Mouse (Mus musculus) midbrain, embryonic 10.5 days (tissue): ENCODE data around the gene Epha2. TPM values are rescaled to one million over a fixed set of nuclear protein-coding genes. Genes with fewer than 3 reads are reported as not detected.

Experiments
- DNase-seq: peaks from one replicate; pipeline ENCODE4 v3.0.0-alpha.2; 2017; ENCODE audit warnings: low spot score
- H3K27ac ChIP-seq: fragments of 300-500 bp; sonication (generic); replicated peaks from 2 replicates; pipeline ENCODE4 v1.5.1; 2016; ENCODE audit warnings: mild to moderate bottlenecking
- H3K27me3 ChIP-seq: fragments of 300-500 bp; sonication (generic); 2 replicates; pipeline ENCODE4 v1.6.1; 2016; ENCODE audit warnings: low read depth, mild to moderate bottlenecking; ENCODE audit not compliant: poor library complexity, severe bottlenecking
- H3K36me3 ChIP-seq: fragments of 300-500 bp; sonication (generic); 2 replicates; pipeline ENCODE4 v1.6.1; 2016; ENCODE audit warnings: mild to moderate bottlenecking, moderate library complexity
- H3K4me1 ChIP-seq: fragments of 300-500 bp; sonication (generic); 2 replicates; pipeline ENCODE4 v1.6.1; 2016
- H3K4me3 ChIP-seq: fragments of 300-500 bp; sonication (generic); 2 replicates; pipeline ENCODE4 v1.5.1; 2016; ENCODE audit warnings: mild to moderate bottlenecking, moderate library complexity
- H3K9me3 ChIP-seq: fragments of 300-500 bp; sonication (generic); replicated peaks from 2 replicates; pipeline ENCODE4 v1.6.1; 2016; ENCODE audit warnings: mild to moderate bottlenecking
- WGBS: fragments of 180-500 bp; shearing (Covaris S2); methylation state at CpG from one replicate; pipeline ENCODE4 v1.1.7; 2016; 5-methylcytosine and 5-hydroxymethylcytosine counted together
- polyA plus RNA-seq: library from polyadenylated mRNA; unstranded; fragments of >200 nt; fragmentation: Nextera tagmentation; extraction: Ambion mirVana; gene quantifications from 2 replicates; pipeline ENCODE4 v1.2.1, GENCODE M21; 2016

Gene Epha2
- polyA plus RNA-seq, 1 experiment from 2014 or later = 3.6 TPM

- Histone ChIP-seq H3K9me3 (0 out of 2 replicates have a peak, but pooled peaks cover 4% of the 10 kb centered on the region), H3K27me3 (peaks cover 32% of the 10 kb centered on the region), H3K36me3 (no peaks in the 10 kb centered on the region), H3K4me1 (peaks cover 32% of the 10 kb centered on the region), H3K27ac (0 out of 2 replicates have a peak overlapping the region, but pooled peaks have one; percentile 59), H3K4me3 (no peak overlapping the region)
- no peak for DNase-seq
- 66% methylated on average over 15 of the region's 15 CpGs for WGBS
These were observed 30.7 kb upstream of the Epha2 start for GRCm38 (mm10) chr4:141270201-141270940.

- DNase-seq = no peak
- H3K4me1 ChIP-seq = peaks cover 39% of the 10 kb centered on the region
- 81% methylated on average over 6 of the region's 7 CpGs for WGBS
- no peak overlapping the region for H3K4me3 ChIP-seq
- 0 out of 2 replicates have a peak, but pooled peaks cover 1% of the 10 kb centered on the region for H3K9me3 ChIP-seq
- peaks cover 35% of the 10 kb centered on the region for H3K27me3 ChIP-seq
- 0 out of 2 replicates have a peak overlapping the region, but pooled peaks have one; percentile 28 for H3K27ac ChIP-seq
- H3K36me3 ChIP-seq = no peaks in the 10 kb centered on the region
These were observed 29.8 kb upstream of the Epha2 start for GRCm38 (mm10) chr4:141271228-141271627.

GRCm38 (mm10) chr4:141271721-141272120 lies 29.3 kb upstream of the Epha2 start:
- Histone ChIP-seq H3K4me3 (no peak overlapping the region), H3K27ac (0 out of 2 replicates have a peak overlapping the region, but pooled peaks have one; percentile 28), H3K27me3 (peaks cover 35% of the 10 kb centered on the region), H3K36me3 (no peaks in the 10 kb centered on the region), H3K9me3 (no peaks in the 10 kb centered on the region), H3K4me1 (peaks cover 39% of the 10 kb centered on the region)
- DNase-seq = no peak
- 89% methylated on average over 6 of the region's 6 CpGs for WGBS

DNA sequence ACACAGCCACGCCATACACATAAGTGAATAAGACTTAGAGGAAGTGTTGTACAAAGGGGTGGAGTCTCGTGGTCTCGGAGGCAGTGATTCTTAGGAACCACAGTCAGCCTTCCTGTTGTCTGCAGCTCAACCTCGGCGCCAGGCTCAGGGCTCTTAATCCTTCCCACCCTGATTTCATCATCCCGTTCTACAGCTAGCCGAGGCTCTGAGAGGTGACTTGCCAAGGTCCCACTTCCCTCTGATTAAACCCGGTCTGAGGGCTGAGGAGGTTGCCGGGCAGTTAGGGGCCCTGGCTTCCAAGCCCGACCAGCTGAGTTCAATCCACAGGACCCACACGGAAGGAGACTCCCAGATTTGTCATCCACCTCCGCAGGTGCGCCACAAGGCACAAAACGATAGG lies 28.2 kb upstream of the Epha2 start:
- peaks cover 35% of the 10 kb centered on the region for H3K27me3 ChIP-seq
- no peak for DNase-seq
- no peaks in the 10 kb centered on the region for H3K9me3 ChIP-seq
- peaks cover 43% of the 10 kb centered on the region for H3K4me1 ChIP-seq
- H3K27ac ChIP-seq = peak overlapping the region; percentile 87; the same call in 1 of the 2 replicates
- peak overlapping the region; percentile 32 for H3K4me3 ChIP-seq
- WGBS = 17% methylated on average over 14 of the region's 14 CpGs
- no peaks in the 10 kb centered on the region for H3K36me3 ChIP-seq

DNA sequence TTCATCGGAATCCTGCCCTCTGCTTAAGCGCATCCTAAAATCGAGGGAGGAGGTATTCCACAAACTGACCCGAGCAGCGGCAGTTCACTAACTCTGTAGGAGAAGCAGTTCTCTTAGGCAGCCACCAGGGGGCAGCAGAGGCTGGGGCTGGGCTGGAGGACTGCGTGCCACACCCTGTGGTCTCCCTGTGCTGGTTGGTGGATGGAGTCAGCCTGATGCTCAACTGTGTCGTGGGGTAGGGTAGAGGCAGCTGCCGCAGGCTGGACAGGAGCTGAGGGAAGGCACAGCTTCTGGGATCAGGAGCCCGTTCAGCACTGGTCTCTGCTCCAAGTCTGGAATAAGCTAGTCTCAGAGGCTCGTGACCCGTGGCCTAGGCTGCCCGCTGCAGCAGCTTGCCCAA lies 27.7 kb upstream of the Epha2 start:
- no peaks in the 10 kb centered on the region for H3K36me3 ChIP-seq
- peaks cover 35% of the 10 kb centered on the region for H3K27me3 ChIP-seq
- H3K27ac ChIP-seq = peak overlapping the region; percentile 87
- no peaks in the 10 kb centered on the region for H3K9me3 ChIP-seq
- peaks cover 48% of the 10 kb centered on the region for H3K4me1 ChIP-seq
- peak; percentile 90 for DNase-seq
- WGBS = 19% methylated on average over 12 of the region's 12 CpGs
- H3K4me3 ChIP-seq = peak overlapping the region; percentile 32

- 32% methylated on average over 23 of the region's 23 CpGs for WGBS
- H3K27me3 ChIP-seq = peaks cover 35% of the 10 kb centered on the region
These were observed 26.3 kb upstream of the Epha2 start for GRCm38 (mm10) chr4:141274485-141275341.

DNA sequence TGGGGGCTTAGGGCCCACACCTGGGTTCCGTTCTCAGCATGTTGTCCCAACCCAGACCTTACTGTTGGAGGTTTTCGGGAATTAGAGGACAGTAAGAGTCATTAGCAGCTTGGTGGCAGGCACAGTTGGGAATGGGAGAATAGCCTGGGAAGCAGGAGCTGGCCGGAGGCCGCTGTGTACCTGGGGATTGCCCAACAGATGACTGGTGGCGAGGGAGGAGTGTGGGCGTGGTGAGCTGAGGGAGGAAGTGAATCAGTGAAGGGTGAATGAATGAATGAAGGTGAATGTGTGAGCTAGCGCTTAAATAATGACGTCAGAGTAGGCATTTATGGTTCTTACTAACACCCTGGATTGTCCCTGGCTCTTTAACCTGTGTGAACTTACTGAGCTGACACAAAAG lies 23.9 kb upstream of the Epha2 start:
- DNase-seq = no peak
- 85% methylated on average over 8 of the region's 8 CpGs for WGBS
- H3K4me1 ChIP-seq = peaks cover 68% of the 10 kb centered on the region
- H3K9me3 ChIP-seq = no peaks in the 10 kb centered on the region
- H3K36me3 ChIP-seq = no peaks in the 10 kb centered on the region
- H3K27ac ChIP-seq = peak overlapping the region; percentile 34; the same call in 1 of the 2 replicates
- peaks cover 35% of the 10 kb centered on the region for H3K27me3 ChIP-seq
- no peak overlapping the region for H3K4me3 ChIP-seq

More at GRCm38 (mm10) chr4:141274485-141275341, 26.3 kb upstream of the Epha2 start:
- H3K36me3 ChIP-seq = no peaks in the 10 kb centered on the region
- peak overlapping the region; percentile 32 for H3K4me3 ChIP-seq
- peak; percentile 83 for DNase-seq
- peak overlapping the region; percentile 87 for H3K27ac ChIP-seq
- H3K4me1 ChIP-seq = peaks cover 62% of the 10 kb centered on the region
- no peaks in the 10 kb centered on the region for H3K9me3 ChIP-seq

- no peaks in the 10 kb centered on the region for H3K36me3 ChIP-seq
- H3K4me3 ChIP-seq = no peak overlapping the region
- peak overlapping the region; percentile 81 for H3K27ac ChIP-seq
- H3K9me3 ChIP-seq = no peaks in the 10 kb centered on the region
- H3K4me1 ChIP-seq = peaks cover 68% of the 10 kb centered on the region
- peaks cover 32% of the 10 kb centered on the region for H3K27me3 ChIP-seq
- DNase-seq = no peak
- WGBS = 69% methylated on average over 7 of the region's 7 CpGs
These were observed 22.9 kb upstream of the Epha2 start for GRCm38 (mm10) chr4:141278154-141278553.

- Histone ChIP-seq H3K27me3 (peaks cover 40% of the 10 kb centered on the region), H3K4me3 (no peak overlapping the region), H3K4me1 (peaks cover 68% of the 10 kb centered on the region), H3K9me3 (no peaks in the 10 kb centered on the region), H3K27ac (peak overlapping the region; percentile 81), H3K36me3 (no peaks in the 10 kb centered on the region)
- DNase-seq = peak; percentile 14
- WGBS = 61% methylated on average over 15 of the region's 15 CpGs
These were observed 21.7 kb upstream of the Epha2 start for GRCm38 (mm10) chr4:141279327-141279726.

DNA sequence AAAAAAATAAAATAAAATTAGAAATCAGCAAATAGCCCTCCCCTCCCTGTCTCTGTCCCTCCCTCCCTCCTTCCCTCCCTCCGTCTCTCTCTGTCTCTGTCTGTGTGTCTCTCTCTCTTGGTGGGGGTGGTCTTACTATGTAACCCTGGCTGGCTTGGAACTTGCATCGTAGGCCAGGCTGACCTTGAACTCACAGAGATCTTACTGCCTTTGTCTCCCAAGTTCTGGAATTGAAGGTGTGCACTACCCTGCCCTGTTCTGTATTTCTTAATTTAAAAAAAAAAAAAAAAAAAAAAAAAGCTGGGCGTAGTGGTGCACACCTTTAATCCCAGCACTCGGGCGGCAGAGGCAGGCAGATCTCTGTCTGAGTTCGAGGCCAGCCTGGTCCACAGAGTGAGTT lies 21.3 kb upstream of the Epha2 start:
- WGBS = 93% methylated on average over 6 of the region's 6 CpGs
- Histone ChIP-seq H3K36me3 (no peaks in the 10 kb centered on the region), H3K9me3 (no peaks in the 10 kb centered on the region), H3K27ac (peak overlapping the region; percentile 81), H3K4me3 (no peak overlapping the region), H3K27me3 (peaks cover 40% of the 10 kb centered on the region), H3K4me1 (peaks cover 68% of the 10 kb centered on the region)
- no peak for DNase-seq

DNA sequence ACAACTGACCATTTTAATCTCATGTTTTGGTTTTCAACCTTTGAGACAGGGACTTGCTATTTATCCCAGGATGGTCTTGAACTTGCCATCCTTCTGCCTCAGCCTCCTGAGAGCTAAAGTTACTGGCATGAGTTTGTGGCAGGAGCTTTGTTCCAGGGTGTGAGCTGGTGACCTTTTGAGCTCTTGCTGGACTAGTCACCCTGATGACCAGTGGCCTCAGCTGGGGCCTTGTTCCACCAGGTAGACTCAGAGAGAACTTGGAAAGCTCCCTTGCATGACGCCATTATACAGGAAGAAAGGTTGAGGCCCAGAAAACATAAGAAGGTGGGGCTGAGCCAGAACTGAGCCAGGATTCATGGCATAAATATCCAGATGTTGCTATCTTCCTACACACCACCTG lies 20.6 kb upstream of the Epha2 start:
- Histone ChIP-seq H3K27ac (no peak overlapping the region), H3K4me3 (no peak overlapping the region), H3K4me1 (peaks cover 68% of the 10 kb centered on the region), H3K27me3 (peaks cover 40% of the 10 kb centered on the region), H3K9me3 (no peaks in the 10 kb centered on the region), H3K36me3 (no peaks in the 10 kb centered on the region)
- no peak for DNase-seq
- 95% methylated on average over 1 of the region's 1 CpGs for WGBS

- Histone ChIP-seq H3K36me3 (no peaks in the 10 kb centered on the region), H3K27me3 (peaks cover 45% of the 10 kb centered on the region), H3K9me3 (no peaks in the 10 kb centered on the region), H3K4me3 (no peak overlapping the region), H3K4me1 (peaks cover 66% of the 10 kb centered on the region), H3K27ac (no peak overlapping the region)
- no peak for DNase-seq
- 56% methylated on average over 6 of the region's 6 CpGs for WGBS
These were observed 19.9 kb upstream of the Epha2 start for GRCm38 (mm10) chr4:141281153-141281552.
